Mouse (Mus musculus): ENCODE measurements around the gene Col4a4. TPM values are rescaled to one million over a fixed set of nuclear protein-coding genes. Genes with fewer than 3 reads are reported as not detected.

Col4a4 gene
- polyA plus RNA-seq, 1 experiment from 2014 or later = 0.10 TPM

DNA sequence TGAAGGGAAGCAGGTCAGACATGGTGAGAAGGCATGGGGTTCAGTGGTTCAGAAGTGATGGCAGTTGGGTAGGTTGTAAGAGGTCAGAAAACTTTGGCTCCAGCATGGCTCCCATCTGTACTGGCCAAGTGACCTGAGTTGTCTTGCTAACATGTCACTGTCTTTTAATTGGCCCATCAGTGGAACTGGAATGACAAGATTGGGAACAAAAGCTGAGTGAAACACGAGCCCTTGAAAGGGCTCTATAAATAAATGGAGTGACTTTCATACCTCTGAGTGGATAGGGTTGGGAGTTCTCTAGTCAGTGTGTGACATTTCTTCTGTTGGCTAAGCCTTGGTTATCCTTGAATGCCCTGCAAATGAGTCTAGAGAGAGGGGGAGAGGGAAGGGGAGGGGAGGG is 146.5 kb downstream of the Col4a4 start:
- no peaks in the 10 kb centered on the region for H3K36me3 ChIP-seq
- WGBS = 60% methylated on average over 1 of the region's 1 CpGs
- H3K4me1 ChIP-seq = no peaks in the 10 kb centered on the region
- H3K9ac ChIP-seq = no peak overlapping the region
- ATAC-seq (ENCODE audit: insufficient number of reproducible peaks, insufficient read depth, low FRiP score, low TSS enrichment, low read depth) = no peak
- no peaks in the 10 kb centered on the region for H3K9me3 ChIP-seq
- no peak overlapping the region for H3K4me3 ChIP-seq
- no peak overlapping the region for H3K27ac ChIP-seq
- no peaks in the 10 kb centered on the region for H3K27me3 ChIP-seq
- no peak overlapping the region for H3K4me2 ChIP-seq

- WGBS = 86% methylated on average over 3 of the region's 3 CpGs
- ATAC-seq (ENCODE audit: insufficient number of reproducible peaks, insufficient read depth, low FRiP score, low TSS enrichment, low read depth) = no peak
Observed at GRCm38 (mm10) chr1:82437273-82437672, 149.4 kb downstream of the Col4a4 start.

GRCm38 (mm10) chr1:82433649-82434005 is 153.0 kb downstream of the Col4a4 start:
- no peaks in the 10 kb centered on the region for H3K27me3 ChIP-seq
- 79% methylated on average over 5 of the region's 5 CpGs for WGBS
- peaks cover 18% of the 10 kb centered on the region for H3K4me1 ChIP-seq
- H3K27ac ChIP-seq = no peak overlapping the region
- H3K9ac ChIP-seq = no peak overlapping the region
- H3K36me3 ChIP-seq = no peaks in the 10 kb centered on the region
- H3K4me2 ChIP-seq = no peak overlapping the region
- no peak for ATAC-seq (ENCODE audit: insufficient number of reproducible peaks, insufficient read depth, low FRiP score, low TSS enrichment, low read depth)
- H3K4me3 ChIP-seq = no peak overlapping the region
- H3K9me3 ChIP-seq = no peaks in the 10 kb centered on the region

More at GRCm38 (mm10) chr1:82437273-82437672, 149.4 kb downstream of the Col4a4 start:
- Histone ChIP-seq H3K9me3 (no peaks in the 10 kb centered on the region), H3K27ac (no peak overlapping the region), H3K27me3 (no peaks in the 10 kb centered on the region), H3K4me2 (no peak overlapping the region), H3K36me3 (no peaks in the 10 kb centered on the region), H3K9ac (no peak overlapping the region), H3K4me1 (peaks cover 7% of the 10 kb centered on the region), H3K4me3 (no peak overlapping the region)

DNA sequence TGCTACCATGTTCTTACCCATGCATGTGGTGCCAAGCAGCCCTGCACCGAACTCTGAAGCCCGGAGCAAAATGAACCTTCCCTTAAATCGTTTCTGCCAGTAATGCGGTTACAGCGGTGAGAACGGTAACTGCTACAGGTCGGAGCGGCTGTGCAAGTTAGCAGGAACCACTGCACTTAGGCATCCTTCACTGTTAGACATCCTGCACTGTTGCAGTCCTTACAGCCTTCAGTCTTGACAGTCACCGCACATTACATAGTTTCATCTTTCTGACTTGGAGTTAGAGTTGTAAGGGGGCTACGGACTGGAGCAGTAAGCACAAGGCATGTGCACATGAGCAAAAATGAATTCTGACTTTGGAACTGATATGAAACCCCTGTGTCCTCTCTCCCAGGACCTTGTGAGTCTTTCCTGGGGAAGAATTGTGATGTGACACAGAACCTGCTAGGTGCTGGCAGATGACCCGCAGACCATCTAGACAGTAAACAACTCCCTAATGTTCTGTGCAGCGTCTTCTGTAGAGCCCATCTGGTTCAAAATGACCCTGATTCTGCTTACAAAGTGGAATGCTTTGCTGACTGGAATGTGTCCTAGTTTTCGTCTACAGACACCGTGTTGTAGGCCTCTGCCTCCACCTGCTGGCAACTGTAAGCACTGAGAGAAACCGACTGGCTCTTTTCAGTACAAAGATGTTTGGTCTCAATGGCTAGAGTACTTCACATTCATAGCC is 153.6 kb downstream of the Col4a4 start:
- H3K4me3 ChIP-seq = no peak overlapping the region
- H3K36me3 ChIP-seq = no peaks in the 10 kb centered on the region
- H3K9me3 ChIP-seq = no peaks in the 10 kb centered on the region
- WGBS = 55% methylated on average over 15 of the region's 15 CpGs
- H3K27ac ChIP-seq = peak overlapping the region; percentile 44; the same call in 1 of the 2 replicates
- no peak for ATAC-seq (ENCODE audit: insufficient number of reproducible peaks, insufficient read depth, low FRiP score, low TSS enrichment, low read depth)
- H3K4me1 ChIP-seq = peaks cover 24% of the 10 kb centered on the region
- H3K27me3 ChIP-seq = no peaks in the 10 kb centered on the region
- H3K4me2 ChIP-seq = no peak overlapping the region
- H3K9ac ChIP-seq = no peak overlapping the region

DNA sequence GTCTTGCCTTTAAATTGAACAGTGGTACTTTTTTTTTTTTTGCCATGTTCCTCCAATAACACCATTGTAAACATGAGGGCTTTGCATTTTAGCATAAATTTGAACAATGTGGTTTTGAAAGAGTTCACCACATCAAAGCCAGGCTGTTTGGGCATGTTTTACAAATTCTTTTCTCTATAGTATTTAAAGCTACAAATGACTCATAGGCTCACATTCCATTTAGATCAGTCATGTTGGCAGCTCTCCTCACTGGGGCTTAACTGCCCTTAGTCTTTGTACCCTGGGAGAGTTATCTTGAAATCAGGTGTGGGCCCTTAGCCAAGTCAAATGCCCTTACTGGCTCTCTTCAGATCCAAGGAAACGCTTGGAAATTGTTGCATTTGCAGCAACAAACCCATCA is 157.6 kb downstream of the Col4a4 start:
- H3K4me3 ChIP-seq = no peak overlapping the region
- peak; percentile 56; the same call in 1 of the 2 replicates for ATAC-seq (ENCODE audit: insufficient number of reproducible peaks, insufficient read depth, low FRiP score, low TSS enrichment, low read depth)
- no peak overlapping the region; the same call in 1 of the 2 replicates for H3K4me2 ChIP-seq
- H3K9ac ChIP-seq = no peak overlapping the region
- H3K27me3 ChIP-seq = no peaks in the 10 kb centered on the region
- H3K9me3 ChIP-seq = no peaks in the 10 kb centered on the region
- H3K27ac ChIP-seq = peak overlapping the region; percentile 48
- peaks cover 25% of the 10 kb centered on the region for H3K4me1 ChIP-seq
- H3K36me3 ChIP-seq = no peaks in the 10 kb centered on the region
- WGBS = 24% methylated on average over 1 of the region's 1 CpGs

GRCm38 (mm10) chr1:82427729-82428128 is 158.9 kb downstream of the Col4a4 start:
- Histone ChIP-seq H3K9ac (no peak overlapping the region), H3K27me3 (no peaks in the 10 kb centered on the region), H3K4me3 (no peak overlapping the region), H3K4me2 (no peak overlapping the region), H3K4me1 (peaks cover 20% of the 10 kb centered on the region), H3K36me3 (no peaks in the 10 kb centered on the region), H3K27ac (no peak overlapping the region), H3K9me3 (no peaks in the 10 kb centered on the region)
- 96% methylated on average over 5 of the region's 5 CpGs for WGBS
- ATAC-seq (ENCODE audit: insufficient number of reproducible peaks, insufficient read depth, low FRiP score, low TSS enrichment, low read depth) = no peak

- no peak overlapping the region for H3K27ac ChIP-seq
- ATAC-seq (ENCODE audit: insufficient number of reproducible peaks, insufficient read depth, low FRiP score, low TSS enrichment, low read depth) = no peak
- H3K36me3 ChIP-seq = no peaks in the 10 kb centered on the region
- no peak overlapping the region for H3K9ac ChIP-seq
- H3K4me1 ChIP-seq = peaks cover 7% of the 10 kb centered on the region; the same call in 1 of the 2 replicates
- no peak overlapping the region for H3K4me3 ChIP-seq
- H3K27me3 ChIP-seq = no peaks in the 10 kb centered on the region
- 69% methylated on average over 4 of the region's 4 CpGs for WGBS
- no peaks in the 10 kb centered on the region for H3K9me3 ChIP-seq
- H3K4me2 ChIP-seq = no peak overlapping the region
Observed at GRCm38 (mm10) chr1:82415641-82416040, 171.0 kb downstream of the Col4a4 start.

DNA sequence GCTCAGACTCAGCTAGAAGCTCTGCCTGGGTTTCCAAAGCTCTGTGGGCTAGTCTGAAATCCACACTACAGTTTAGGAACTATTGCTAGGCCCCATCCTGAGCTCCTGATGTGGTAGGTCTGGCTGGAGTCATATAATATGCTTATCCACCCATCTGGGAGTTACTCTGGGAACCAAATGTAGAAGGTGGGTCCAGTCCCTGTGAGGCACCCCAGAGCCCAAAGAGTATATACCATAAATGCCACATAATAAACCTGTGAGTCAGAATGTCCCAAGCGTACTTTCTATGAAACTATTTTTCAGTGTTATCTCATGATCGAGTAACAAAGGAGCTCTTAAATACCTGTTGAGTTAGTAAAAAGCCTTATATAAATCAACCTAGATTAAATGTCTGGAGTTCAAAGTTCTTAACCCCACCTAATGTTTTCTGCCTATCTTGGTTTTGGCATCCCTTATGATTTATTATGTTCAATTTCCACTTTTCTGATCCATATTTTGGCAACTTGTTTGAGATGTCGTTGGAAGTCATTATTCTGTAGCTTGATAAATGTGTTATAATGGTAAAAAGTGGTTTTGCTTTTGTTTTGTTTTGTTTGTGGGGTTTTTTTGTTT is 172.1 kb downstream of the Col4a4 start:
- Histone ChIP-seq H3K4me2 (no peak overlapping the region), H3K9ac (no peak overlapping the region), H3K27ac (no peak overlapping the region), H3K36me3 (no peaks in the 10 kb centered on the region), H3K27me3 (no peaks in the 10 kb centered on the region), H3K4me1 (peaks cover 7% of the 10 kb centered on the region; the same call in 1 of the 2 replicates), H3K4me3 (no peak overlapping the region), H3K9me3 (no peaks in the 10 kb centered on the region)
- 91% methylated on average over 3 of the region's 3 CpGs for WGBS
- ATAC-seq (ENCODE audit: insufficient number of reproducible peaks, insufficient read depth, low FRiP score, low TSS enrichment, low read depth) = no peak

- Histone ChIP-seq H3K4me3 (no peak overlapping the region), H3K9ac (no peak overlapping the region), H3K4me1 (peaks cover 7% of the 10 kb centered on the region; the same call in 1 of the 2 replicates), H3K4me2 (no peak overlapping the region), H3K36me3 (no peaks in the 10 kb centered on the region), H3K9me3 (no peaks in the 10 kb centered on the region), H3K27me3 (no peaks in the 10 kb centered on the region), H3K27ac (no peak overlapping the region)
- 68% methylated on average over 4 of the region's 4 CpGs for WGBS
- ATAC-seq (ENCODE audit: insufficient number of reproducible peaks, insufficient read depth, low FRiP score, low TSS enrichment, low read depth) = no peak
Observed at GRCm38 (mm10) chr1:82412085-82412484, 174.6 kb downstream of the Col4a4 start.

DNA sequence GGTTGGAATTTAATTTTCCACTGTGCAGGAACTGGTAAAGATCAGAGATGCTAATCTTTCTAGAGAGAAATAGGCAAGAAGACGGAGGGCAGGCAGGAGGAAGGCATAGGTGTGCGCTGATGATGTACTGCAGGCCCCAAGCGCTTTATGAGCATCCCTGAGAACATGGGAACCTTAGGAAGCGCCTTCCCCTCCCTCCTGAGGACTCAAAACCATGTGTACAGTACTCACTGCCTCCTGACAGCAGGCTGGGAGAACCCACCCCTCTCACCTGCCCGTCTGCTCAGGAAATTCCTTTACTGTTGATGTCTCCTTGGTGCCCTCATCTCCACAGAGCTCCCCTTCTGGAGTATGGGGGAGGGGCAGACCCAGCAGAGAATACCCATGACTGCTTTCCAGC is 175.1 kb downstream of the Col4a4 start:
- WGBS = 67% methylated on average over 5 of the region's 5 CpGs
- Histone ChIP-seq H3K4me2 (no peak overlapping the region), H3K4me1 (0 out of 2 replicates have a peak, but pooled peaks cover 4% of the 10 kb centered on the region), H3K9ac (no peak overlapping the region), H3K9me3 (no peaks in the 10 kb centered on the region), H3K27me3 (no peaks in the 10 kb centered on the region), H3K36me3 (no peaks in the 10 kb centered on the region), H3K27ac (no peak overlapping the region), H3K4me3 (no peak overlapping the region)
- no peak for ATAC-seq (ENCODE audit: insufficient number of reproducible peaks, insufficient read depth, low FRiP score, low TSS enrichment, low read depth)

DNA sequence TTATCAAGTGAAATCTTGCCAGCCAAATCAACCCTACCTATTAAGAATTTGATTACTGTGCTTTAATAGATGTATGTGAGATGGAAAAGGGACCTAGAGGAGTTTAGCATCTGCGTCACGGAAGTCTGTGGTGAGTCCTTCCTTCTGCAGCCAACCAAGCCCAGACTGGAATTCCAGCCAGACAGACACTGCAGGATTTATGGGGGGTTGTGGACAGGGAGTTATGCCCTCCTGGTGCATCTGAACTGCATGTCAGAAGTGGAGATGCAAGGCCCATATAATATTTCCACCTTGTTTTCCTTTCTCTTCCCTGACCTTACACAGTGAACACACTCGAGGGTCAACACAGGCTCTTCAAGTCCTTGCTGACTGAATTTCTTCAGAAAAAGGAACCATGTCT is 176.1 kb downstream of the Col4a4 start:
- H3K4me3 ChIP-seq = no peak overlapping the region
- no peak overlapping the region for H3K4me2 ChIP-seq
- no peaks in the 10 kb centered on the region for H3K27me3 ChIP-seq
- H3K27ac ChIP-seq = no peak overlapping the region
- no peak overlapping the region for H3K9ac ChIP-seq
- 0 out of 2 replicates have a peak, but pooled peaks cover 4% of the 10 kb centered on the region for H3K4me1 ChIP-seq
- H3K36me3 ChIP-seq = no peaks in the 10 kb centered on the region
- H3K9me3 ChIP-seq = no peaks in the 10 kb centered on the region
- 74% methylated on average over 3 of the region's 3 CpGs for WGBS
- no peak for ATAC-seq (ENCODE audit: insufficient number of reproducible peaks, insufficient read depth, low FRiP score, low TSS enrichment, low read depth)

GRCm38 (mm10) chr1:82409271-82409670 is 177.4 kb downstream of the Col4a4 start:
- Histone ChIP-seq H3K4me1 (0 out of 2 replicates have a peak, but pooled peaks cover 4% of the 10 kb centered on the region), H3K4me3 (no peak overlapping the region), H3K27ac (no peak overlapping the region), H3K36me3 (no peaks in the 10 kb centered on the region), H3K9ac (no peak overlapping the region), H3K27me3 (no peaks in the 10 kb centered on the region), H3K4me2 (no peak overlapping the region), H3K9me3 (no peaks in the 10 kb centered on the region)
- ATAC-seq (ENCODE audit: insufficient number of reproducible peaks, insufficient read depth, low FRiP score, low TSS enrichment, low read depth) = no peak
- 90% methylated on average over 9 of the region's 9 CpGs for WGBS

Data from embryonic facial prominence, embryonic 13.5 days (tissue).